Mouse (Mus musculus) embryonic stem cell, embryonic (primary cell): Measurements from ENCODE around the gene Gm20388.

Experiments
- CTCF ChIA-PET, 4 experiments: fragments of 300-600 bp in 2 of 4; fragments of 350-600 bp in 2 of 4; sonication (Branson Sonifier 250); formaldehyde crosslinking; loops; one replicate each; lab custom pipeline; 2022; ENCODE audit warnings: inconsistent platforms in 2 of 4; lab: Charles Lee
- POLR2A ChIA-PET, 4 experiments: fragments of 300-600 bp in 2 of 4; fragments of 350-600 bp in 2 of 4; sonication (Branson Sonifier 250); formaldehyde crosslinking; loops; one replicate each; lab custom pipeline; 2022; ENCODE audit warnings: antibody characterized with exemption in 4 of 4, inconsistent platforms in 1 of 4; lab: Charles Lee

Gm20388 gene

DNA sequence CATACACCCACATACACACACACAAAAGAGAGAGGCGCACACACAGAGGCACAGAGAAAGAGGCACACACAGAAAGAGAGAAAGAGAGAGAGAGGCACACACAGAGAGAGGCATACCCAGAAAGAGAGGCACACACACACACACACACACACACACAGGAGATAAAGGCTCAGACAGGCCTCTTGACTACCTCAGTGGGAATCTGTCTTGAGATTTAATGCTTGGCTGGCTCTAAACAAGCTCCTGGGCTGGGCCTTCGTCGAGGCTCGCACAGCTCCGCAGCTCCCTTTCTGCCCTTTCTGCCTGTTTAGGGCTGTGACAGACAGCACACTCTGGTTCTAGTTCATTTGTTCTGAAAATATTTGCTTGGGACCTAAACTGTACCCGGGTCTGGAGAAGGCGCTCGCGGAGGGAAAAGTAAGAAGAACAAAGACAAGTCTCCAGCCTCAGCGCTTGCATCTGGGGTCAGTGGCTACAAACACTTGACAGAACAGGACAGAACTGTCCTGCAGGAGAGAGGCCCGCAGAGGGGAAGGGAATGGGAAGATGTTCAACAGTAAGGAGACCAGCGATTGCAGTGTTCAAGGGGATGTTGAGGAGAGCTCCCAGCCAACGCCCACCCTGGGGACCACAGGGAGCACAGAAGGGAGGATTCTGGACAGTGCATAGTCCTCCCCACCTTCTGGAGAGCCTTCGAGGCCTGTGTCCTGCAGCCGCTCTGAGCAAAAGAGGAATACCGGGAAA, 3880.6 kb downstream of the Gm20388 start:
- ChIA-PET POLR2A (interaction anchor here in 2 of 4 experiments (0.6 to 0.8 kb wide), 3 partner anchors 18 to 296 kb away, joined by 4 read pairs; no protein-coding TSS in a partner anchor), CTCF (interaction anchor here (0.5 to 2.5 kb wide), 21 partner anchors 16 to 954 kb away, joined by 3 to 15 read pairs (median 4); no protein-coding TSS in a partner anchor)

GRCm38 (mm10) chr8:123791845-123792225, 3881.2 kb downstream of the Gm20388 start:
- ChIA-PET POLR2A (no interaction called here), CTCF (interaction anchor here in 3 of 4 experiments (0.6 to 1.2 kb wide), 5 partner anchors 17 to 602 kb away, joined by 4 to 8 read pairs (median 6); no protein-coding TSS in a partner anchor)

GRCm38 (mm10) chr8:123793900-123794299, 3883.3 kb downstream of the Gm20388 start:
- ChIA-PET CTCF (interaction anchor here in 1 of 4 experiments (1.0 kb wide), 1 partner anchor 10 kb away, joined by 3 read pairs; no protein-coding TSS in a partner anchor), POLR2A (no interaction called here)

DNA sequence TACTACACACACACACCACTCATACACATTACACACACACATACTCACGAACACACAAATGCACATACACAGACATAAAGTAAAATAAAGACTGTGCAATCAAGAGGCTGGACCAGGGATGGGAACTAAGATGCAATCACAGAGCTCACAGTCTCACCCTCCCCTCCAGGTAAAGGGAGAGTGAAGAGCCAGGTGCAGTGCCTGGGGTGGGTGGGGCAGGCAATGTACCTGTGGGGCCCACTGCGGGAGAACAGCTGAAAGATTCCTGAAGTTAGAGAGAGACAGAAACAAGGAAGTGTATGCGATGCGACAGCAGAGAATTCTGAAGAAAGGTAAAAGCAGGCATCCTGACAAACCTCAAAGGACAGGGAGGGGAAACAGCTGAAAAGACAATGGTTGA, 3884.1 kb downstream of the Gm20388 start:
- ChIA-PET CTCF (interaction anchor here in 2 of 4 experiments (0.5 to 1.6 kb wide), 2 partner anchors 50 to 130 kb away, joined by 3 to 6 read pairs; no protein-coding TSS in a partner anchor), POLR2A (interaction anchor here in 1 of 4 experiments (1.4 kb wide), 1 partner anchor 100 kb away, joined by 3 read pairs; the partner anchor contains the start of gene Acta1)

- CTCF ChIA-PET, result interaction anchor here in 2 of 4 experiments (0.6 to 0.7 kb wide), 2 partner anchors 36 to 82 kb away, joined by 3 read pairs; no protein-coding TSS in a partner anchor
- POLR2A ChIA-PET, result interaction anchor here in 1 of 4 experiments (0.8 kb wide), 1 partner anchor 10 kb away, joined by 3 read pairs; no protein-coding TSS in a partner anchor
Measured at GRCm38 (mm10) chr8:123796758-123797157, 3886.1 kb downstream of the Gm20388 start.

DNA sequence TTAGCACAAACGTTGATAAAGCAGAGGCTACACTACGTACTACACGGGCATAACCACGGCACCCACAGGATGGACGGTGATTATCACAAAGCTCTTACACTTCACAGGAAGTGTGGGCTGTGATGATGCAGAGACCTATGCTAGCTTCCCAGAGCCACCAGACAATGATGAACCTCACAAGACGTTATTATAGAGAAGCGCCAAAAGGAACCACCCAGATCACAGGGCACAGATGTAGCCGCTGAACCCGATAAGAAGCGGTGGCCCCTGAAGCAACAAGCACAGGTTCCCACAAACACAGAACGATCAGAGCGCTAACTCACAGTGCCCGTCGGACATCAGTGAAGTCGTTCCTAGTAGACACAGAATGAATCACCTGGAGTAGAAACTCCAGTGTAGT, 3887.3 kb downstream of the Gm20388 start:
- ChIA-PET POLR2A (interaction anchor here in 1 of 4 experiments (1.2 kb wide), 1 partner anchor 169 kb away, joined by 3 read pairs; no protein-coding TSS in a partner anchor), CTCF (interaction anchor here in 3 of 4 experiments (0.6 to 1.1 kb wide), 3 partner anchors 8 to 57 kb away, joined by 3 read pairs; no protein-coding TSS in a partner anchor)

GRCm38 (mm10) chr8:123799434-123799833, 3888.8 kb downstream of the Gm20388 start:
- CTCF ChIA-PET, result interaction anchor here in 2 of 4 experiments (0.6 to 0.8 kb wide), 2 partner anchors 15 to 476 kb away, joined by 3 read pairs; no protein-coding TSS in a partner anchor
- POLR2A ChIA-PET, result no interaction called here

DNA sequence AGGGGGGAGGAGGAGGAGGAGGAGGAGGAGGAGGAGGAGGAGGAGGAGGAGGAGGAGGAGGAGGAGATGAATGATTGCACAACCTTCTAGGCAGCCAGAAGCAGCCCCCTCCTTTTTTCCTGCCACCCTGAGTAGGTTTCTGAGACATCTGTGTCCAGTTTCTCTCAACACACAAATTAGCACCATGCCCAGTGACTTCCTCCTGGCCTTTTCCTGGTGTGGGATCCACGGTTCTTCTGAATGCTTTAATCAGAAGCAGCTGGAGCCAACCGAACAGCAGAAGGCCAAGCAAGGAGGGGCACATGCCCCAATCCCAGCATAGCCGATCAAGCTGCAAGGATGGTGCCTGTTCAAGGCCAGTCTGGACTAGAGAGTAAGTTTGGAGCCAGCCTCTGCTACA, 3889.2 kb downstream of the Gm20388 start:
- ChIA-PET POLR2A (no interaction called here), CTCF (interaction anchor here in 1 of 4 experiments (0.6 kb wide), 1 partner anchor 477 kb away, joined by 3 read pairs; no protein-coding TSS in a partner anchor)

- POLR2A ChIA-PET, result no interaction called here
- CTCF ChIA-PET, result interaction anchor here in 1 of 4 experiments (0.6 to 0.7 kb wide), 2 partner anchors 25 to 29 kb away, joined by 3 to 4 read pairs; no protein-coding TSS in a partner anchor
Measured at GRCm38 (mm10) chr8:123800867-123801266, 3890.2 kb downstream of the Gm20388 start.

DNA sequence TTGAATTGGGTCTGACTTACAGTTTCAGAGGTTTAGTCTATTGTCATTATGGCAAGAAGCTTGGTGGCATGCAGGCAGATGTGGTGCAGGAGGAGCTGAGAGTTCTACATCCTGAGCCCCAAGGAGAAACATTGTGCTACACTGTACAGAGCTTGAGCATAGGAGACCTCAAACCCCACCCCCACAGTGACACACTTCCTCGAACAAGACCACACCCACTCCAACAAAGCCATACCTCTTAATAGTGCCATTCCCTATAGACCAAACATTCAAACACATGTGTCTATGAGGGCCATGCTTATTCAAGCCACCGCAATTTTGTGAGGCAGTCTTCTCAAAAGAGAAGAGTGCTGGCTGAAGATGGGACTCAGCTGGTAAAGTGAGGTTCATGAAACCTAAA, 3890.9 kb downstream of the Gm20388 start:
- POLR2A ChIA-PET, result no interaction called here

GRCm38 (mm10) chr8:123803639-123804038, 3893.0 kb downstream of the Gm20388 start:
- POLR2A ChIA-PET, result interaction anchor here in 1 of 4 experiments (0.6 kb wide), 2 partner anchors 631 to 665 kb away, joined by 3 to 5 read pairs; no protein-coding TSS in a partner anchor
- CTCF ChIA-PET, result interaction anchor here in 2 of 4 experiments (0.6 to 1.1 kb wide), 2 partner anchors 14 to 160 kb away, joined by 4 to 11 read pairs; no protein-coding TSS in a partner anchor

More for the DNA sequence above, 3890.9 kb downstream of the Gm20388 start:
- CTCF ChIA-PET, result interaction anchor here in 3 of 4 experiments (0.6 to 1.0 kb wide), 4 partner anchors 23 to 173 kb away, joined by 3 to 4 read pairs (median 3); no protein-coding TSS in a partner anchor

DNA sequence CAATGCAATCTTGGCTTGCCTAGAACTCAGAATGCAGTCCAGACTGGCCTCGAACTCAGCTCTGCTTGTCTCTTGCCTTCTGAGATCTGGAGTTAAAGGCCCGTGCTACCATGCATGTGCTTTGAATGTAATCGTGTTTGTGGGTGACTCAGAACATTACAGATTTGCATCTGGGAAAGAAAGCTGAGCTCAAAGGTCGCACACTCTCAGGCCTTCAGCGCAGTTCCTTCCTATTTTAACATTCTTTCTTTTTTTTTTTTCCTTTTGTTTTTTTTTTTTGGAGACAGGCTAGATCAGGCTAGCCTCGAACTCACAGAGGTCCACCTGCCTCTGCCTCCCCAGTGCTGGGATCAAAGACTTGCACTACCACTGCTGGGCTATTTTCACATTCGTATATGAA, 3893.9 kb downstream of the Gm20388 start:
- POLR2A ChIA-PET, result interaction anchor here in 1 of 4 experiments (0.7 kb wide), 1 partner anchor 12 kb away, joined by 3 read pairs; no protein-coding TSS in a partner anchor
- CTCF ChIA-PET, result interaction anchor here in 1 of 4 experiments (0.8 kb wide), 1 partner anchor 29 kb away, joined by 3 read pairs; no protein-coding TSS in a partner anchor

DNA sequence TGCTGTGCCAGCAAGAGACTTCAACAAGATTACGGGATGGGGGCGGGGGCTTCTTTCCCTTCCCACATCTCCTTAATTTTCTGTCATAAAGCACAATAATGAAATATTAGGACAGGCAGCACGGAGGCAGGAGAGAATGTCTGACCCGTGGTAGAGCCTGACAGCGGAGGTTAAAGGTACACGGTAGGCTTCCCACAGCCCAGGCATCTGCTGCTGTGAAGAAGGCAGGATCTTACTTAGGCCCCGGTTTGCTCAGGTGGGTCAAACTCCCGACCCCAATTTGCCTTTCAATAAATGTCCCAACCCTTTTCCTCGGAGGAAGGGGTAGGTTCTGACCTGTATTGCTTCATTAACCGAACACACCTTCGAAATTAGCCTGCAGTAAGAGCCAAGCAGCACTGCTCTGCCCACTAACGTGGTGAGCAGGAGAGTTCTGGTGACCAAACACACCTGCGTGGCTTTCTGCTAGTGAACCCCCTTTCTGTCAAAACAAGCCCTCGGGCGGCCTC, 3894.6 kb downstream of the Gm20388 start:
- ChIA-PET CTCF (no interaction called here), POLR2A (interaction anchor here in 1 of 4 experiments (1.0 kb wide), 1 partner anchor 19 kb away, joined by 4 read pairs; no protein-coding TSS in a partner anchor)

GRCm38 (mm10) chr8:123805718-123806373, 3895.2 kb downstream of the Gm20388 start, which contains the start of gene Rab4a:
Gene Rab4a, plus strand, starts transcription at chr8:123805985.
- ChIA-PET POLR2A (interaction anchor here in 2 of 4 experiments (0.9 to 1.9 kb wide), 4 partner anchors 9 to 53 kb away, joined by 3 to 4 read pairs (median 4); no protein-coding TSS in a partner anchor), CTCF (interaction anchor here in 1 of 4 experiments (0.8 kb wide), 1 partner anchor 12 kb away, joined by 3 read pairs; no protein-coding TSS in a partner anchor)

DNA sequence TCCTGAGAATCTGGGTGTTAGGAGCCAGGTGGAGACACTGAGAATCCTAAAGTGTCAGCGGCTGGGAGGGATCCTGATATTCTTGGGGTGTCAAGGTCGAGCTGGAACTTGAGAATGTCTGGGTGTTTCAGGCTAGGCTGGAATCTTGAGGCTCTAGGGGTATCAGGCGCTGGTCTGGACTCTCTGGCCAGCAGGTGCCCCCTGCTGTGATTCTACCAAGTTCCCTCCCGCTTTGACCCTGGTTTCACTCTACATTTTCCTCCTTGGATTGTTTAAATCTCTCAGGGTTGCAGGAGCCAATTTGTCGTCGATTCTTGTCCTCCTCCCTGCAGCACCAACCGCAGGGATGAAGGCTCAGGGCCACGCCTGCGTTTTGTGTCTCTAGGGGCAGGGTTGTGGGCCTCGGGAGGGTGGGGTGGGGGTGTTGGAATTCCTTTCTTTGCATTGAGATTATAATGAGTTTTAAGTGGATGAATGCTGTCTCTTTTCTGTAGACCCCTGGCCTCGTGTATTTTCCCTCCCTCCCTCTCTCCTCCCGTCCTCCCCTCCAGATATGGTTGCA, 3895.8 kb downstream of the Gm20388 start:
- ChIA-PET POLR2A (interaction anchor here in 2 of 4 experiments (0.9 to 1.9 kb wide), 4 partner anchors 9 to 52 kb away, joined by 3 to 4 read pairs (median 4); no protein-coding TSS in a partner anchor), CTCF (interaction anchor here in 1 of 4 experiments (0.8 kb wide), 1 partner anchor 11 kb away, joined by 3 read pairs; no protein-coding TSS in a partner anchor)

DNA sequence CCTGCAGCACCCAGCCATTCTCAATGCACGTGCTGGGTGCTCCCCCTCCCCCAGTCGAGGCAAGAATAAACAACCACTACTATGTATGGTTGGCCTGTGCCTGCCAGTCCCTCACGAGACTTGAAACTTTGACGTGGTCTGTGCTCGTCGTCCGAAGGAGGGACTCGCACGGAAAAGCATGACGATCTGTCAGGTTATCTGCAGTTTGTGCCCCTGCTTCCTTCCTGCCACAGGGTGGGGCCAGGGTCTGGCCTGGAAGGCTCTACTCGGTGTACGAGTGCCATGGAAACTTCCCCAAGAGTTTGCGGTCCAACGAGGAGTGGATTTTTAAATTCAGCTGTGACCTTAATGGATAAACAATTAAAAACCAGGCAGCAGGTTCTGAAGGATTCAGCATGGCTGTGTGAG, 3896.4 kb downstream of the Gm20388 start:
- ChIA-PET POLR2A (interaction anchor here in 2 of 4 experiments (0.8 to 2.7 kb wide), 7 partner anchors 11 to 52 kb away, joined by 3 to 16 read pairs (median 3); no protein-coding TSS in a partner anchor), CTCF (interaction anchor here in 1 of 4 experiments (1.7 kb wide), 1 partner anchor 17 kb away, joined by 7 read pairs; no protein-coding TSS in a partner anchor)
